Mouse (Mus musculus) splenic B cell, adult 2 months (primary cell): Measurements from ENCODE around the gene Mei1.

ENCODE experiments used
- DNase-seq: peaks from one replicate; pipeline ENCODE4 v3.0.0-alpha.2; 2011; ENCODE audit warnings: low read depth, low spot score
- H3K27me3 ChIP-seq: 2 replicates; pipeline ENCODE4 v1.6.1; 2012; ENCODE audit warnings: mild to moderate bottlenecking, low read length, moderate library complexity, mixed read lengths; ENCODE audit not compliant: control insufficient read depth, poor library complexity, insufficient read depth, severe bottlenecking
- H3K36me3 ChIP-seq: 2 replicates; pipeline ENCODE4 v1.6.1; 2012; ENCODE audit warnings: mild to moderate bottlenecking, low read length, moderate library complexity, mixed read lengths; ENCODE audit not compliant: control insufficient read depth, poor library complexity, insufficient read depth, severe bottlenecking

The Mei1 gene

GRCm38 (mm10) chr15:82152435-82152834, 82.6 kb downstream of the Mei1 start:
- Histone ChIP-seq H3K36me3 (no peaks in the 10 kb centered on the region), H3K27me3 (no peaks in the 10 kb centered on the region)
- DNase-seq = no peak

DNA sequence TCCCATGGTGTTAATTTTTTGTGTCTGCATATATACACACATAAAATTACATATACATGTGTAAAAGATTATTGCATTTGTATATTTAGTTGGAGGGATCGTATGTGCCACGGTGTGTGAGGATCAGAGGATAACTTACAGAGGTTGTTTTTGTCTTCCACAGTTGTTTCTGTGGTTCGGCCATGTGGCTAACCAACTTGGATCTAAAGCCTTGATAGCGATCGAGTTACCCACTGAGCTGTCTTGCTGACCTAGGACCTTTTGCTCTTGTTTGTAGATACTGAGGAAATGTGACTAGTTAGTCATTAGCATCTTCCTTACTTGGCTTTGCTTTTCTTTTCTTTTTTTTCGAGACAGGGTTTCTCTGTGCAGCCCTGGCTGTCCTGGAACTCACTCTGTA, 86.5 kb downstream of the Mei1 start:
- H3K36me3 ChIP-seq = no peaks in the 10 kb centered on the region; the same call in 1 of the 2 replicates
- H3K27me3 ChIP-seq = no peaks in the 10 kb centered on the region
- DNase-seq = no peak

DNA sequence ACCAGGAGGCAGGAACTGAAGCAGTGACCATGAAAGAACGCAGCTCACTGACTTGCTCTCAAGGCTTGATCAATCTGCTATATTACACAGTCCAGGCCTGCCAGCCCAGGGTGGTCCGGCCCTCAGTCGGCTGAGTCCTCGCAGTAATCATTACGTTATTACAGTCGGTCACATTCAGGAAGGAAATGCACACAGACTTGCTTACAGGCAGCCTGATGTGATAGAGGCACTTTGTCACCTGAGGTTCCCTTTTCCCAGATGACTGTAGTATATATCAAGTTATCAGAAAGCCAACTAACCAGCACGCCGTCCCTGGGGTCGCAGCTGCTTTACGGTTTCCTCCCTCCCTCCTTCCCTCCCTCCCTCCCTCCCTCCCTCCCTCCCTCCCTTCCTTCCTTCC, 87.1 kb downstream of the Mei1 start:
- Histone ChIP-seq H3K36me3 (no peaks in the 10 kb centered on the region; the same call in 1 of the 2 replicates), H3K27me3 (no peaks in the 10 kb centered on the region)
- DNase-seq = peak; percentile 65

GRCm38 (mm10) chr15:82158243-82159035, 88.6 kb downstream of the Mei1 start:
- no peak for DNase-seq
- H3K36me3 ChIP-seq = no peaks in the 10 kb centered on the region; the same call in 1 of the 2 replicates
- no peaks in the 10 kb centered on the region for H3K27me3 ChIP-seq

DNA sequence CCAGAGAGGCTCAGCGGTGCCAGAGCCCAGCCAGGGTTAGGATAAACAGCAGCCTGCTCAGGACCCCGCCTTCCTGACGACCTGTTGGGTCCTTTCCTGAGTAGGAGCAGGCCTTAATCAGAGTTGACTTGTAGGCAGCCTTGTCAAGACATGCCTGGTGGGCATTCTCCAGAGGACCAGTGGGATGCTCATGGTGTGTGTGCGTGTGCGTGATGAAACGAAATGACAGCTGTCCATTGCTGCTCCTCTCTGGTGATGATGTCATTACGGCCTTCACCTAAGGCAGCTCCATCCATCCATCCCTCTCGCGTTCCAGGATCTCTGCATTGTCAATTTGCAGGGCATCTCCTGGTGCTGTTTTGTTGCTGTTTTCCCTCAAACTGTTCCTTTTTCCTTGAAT, 89.7 kb downstream of the Mei1 start:
- DNase-seq = no peak
- H3K27me3 ChIP-seq = no peaks in the 10 kb centered on the region
- no peaks in the 10 kb centered on the region; the same call in 1 of the 2 replicates for H3K36me3 ChIP-seq

- peak; percentile 13 for DNase-seq
- H3K36me3 ChIP-seq = no peaks in the 10 kb centered on the region; the same call in 1 of the 2 replicates
- no peaks in the 10 kb centered on the region for H3K27me3 ChIP-seq
These were observed 91.2 kb downstream of the Mei1 start for GRCm38 (mm10) chr15:82160731-82161640.

GRCm38 (mm10) chr15:82161965-82162600, 92.3 kb downstream of the Mei1 start:
- H3K27me3 ChIP-seq = no peaks in the 10 kb centered on the region
- no peaks in the 10 kb centered on the region; the same call in 1 of the 2 replicates for H3K36me3 ChIP-seq
- DNase-seq = no peak

DNA sequence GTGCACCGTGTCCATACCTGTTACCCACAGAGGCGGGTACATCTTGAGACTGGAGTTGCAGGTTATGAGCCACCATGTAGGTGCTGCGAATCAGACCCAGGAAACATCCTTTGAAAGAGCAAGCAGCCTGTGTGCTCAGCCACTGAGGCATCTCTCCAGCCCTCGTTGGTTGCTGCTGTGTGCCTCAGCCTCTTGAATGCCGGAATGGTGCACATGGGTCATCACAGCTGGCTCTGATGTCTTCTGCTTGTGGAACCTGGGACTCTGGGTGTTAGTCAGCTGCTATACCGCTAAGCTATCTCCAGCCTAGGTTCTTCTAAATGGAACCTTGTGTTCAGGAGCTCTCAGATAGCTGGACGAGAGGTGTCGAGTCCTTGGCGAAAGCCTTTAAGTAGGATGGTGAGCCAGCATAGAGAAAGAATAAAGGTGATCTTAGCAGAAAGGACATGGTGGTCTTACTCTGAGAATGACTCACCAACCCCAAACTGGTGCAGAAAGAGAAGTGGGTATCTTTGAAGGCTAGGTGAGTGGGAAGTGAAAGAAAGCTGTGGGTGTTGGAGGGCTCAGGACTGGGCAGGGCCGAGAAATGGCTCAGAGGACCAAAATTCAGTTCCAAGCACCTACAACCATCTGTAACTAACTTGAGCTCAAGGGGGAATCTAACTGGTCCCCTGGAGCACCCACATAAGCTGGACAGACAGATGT, 93.7 kb downstream of the Mei1 start:
- H3K36me3 ChIP-seq = no peaks in the 10 kb centered on the region; the same call in 1 of the 2 replicates
- DNase-seq = peak; percentile 80
- no peaks in the 10 kb centered on the region for H3K27me3 ChIP-seq

DNA sequence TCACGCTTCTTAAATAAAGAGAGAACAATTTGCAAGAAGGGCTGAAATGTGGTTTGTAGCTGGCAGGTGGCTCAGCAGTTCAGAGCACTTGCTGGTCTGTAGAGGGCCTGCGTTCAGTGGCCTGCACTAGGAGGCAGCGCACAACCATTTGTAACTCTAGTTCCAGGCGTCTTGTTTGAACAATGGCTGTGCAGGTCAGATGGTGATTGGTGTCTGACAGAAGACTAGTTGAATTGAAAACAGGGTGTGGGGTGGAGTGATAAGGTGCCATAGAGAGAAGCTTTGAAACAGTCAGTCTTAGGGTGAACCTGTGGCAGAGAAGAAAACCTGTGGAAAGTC, 94.2 kb downstream of the Mei1 start:
- no peak for DNase-seq
- Histone ChIP-seq H3K27me3 (no peaks in the 10 kb centered on the region), H3K36me3 (no peaks in the 10 kb centered on the region; the same call in 1 of the 2 replicates)

- H3K27me3 ChIP-seq = no peaks in the 10 kb centered on the region
- H3K36me3 ChIP-seq = no peaks in the 10 kb centered on the region; the same call in 1 of the 2 replicates
- peak; percentile 12 for DNase-seq
These were observed 94.7 kb downstream of the Mei1 start for GRCm38 (mm10) chr15:82164496-82164895.

DNA sequence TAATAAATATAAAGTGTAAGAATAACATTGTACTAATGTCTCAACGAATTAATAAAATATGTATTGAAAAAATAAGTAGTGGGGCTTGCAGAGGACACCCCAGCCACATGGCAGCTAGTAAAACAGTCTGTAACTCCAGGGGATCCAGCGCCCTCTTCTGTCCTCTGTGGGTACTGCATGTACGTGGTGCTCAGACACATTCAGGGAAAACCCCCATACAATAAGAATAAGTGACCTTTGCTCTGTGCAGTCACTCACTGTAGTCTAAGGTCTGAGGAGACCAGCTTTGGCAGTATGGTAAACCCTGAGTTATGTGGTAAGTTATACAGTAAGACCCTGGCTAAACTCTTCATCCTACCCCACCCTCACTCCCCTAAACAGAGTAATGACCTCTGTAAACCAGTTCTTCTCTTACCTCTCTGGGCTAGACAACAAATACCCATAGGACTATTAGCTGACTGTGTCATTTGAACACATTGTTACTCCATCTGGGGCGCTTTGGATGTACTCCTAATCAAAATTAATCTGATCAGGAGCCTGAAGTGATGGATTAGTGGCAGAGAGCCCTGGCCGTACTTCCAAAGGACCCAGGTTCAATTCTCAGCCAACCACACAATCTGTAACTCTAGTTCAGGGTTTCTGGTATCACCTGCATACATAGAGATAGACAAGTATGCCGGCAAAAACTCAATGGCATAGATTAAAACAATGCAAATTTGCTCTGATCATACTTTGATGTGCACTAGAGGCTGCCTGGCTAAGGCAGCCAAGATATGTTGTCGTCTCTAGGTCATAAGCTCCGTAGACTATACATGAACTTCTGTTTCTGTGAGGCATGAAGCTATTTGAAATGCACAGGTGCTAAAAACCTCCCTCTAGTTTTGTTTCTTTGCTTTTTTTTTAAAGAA, 95.8 kb downstream of the Mei1 start:
- DNase-seq = peak; percentile 93
- H3K36me3 ChIP-seq = peaks cover 4% of the 10 kb centered on the region
- no peaks in the 10 kb centered on the region for H3K27me3 ChIP-seq

DNA sequence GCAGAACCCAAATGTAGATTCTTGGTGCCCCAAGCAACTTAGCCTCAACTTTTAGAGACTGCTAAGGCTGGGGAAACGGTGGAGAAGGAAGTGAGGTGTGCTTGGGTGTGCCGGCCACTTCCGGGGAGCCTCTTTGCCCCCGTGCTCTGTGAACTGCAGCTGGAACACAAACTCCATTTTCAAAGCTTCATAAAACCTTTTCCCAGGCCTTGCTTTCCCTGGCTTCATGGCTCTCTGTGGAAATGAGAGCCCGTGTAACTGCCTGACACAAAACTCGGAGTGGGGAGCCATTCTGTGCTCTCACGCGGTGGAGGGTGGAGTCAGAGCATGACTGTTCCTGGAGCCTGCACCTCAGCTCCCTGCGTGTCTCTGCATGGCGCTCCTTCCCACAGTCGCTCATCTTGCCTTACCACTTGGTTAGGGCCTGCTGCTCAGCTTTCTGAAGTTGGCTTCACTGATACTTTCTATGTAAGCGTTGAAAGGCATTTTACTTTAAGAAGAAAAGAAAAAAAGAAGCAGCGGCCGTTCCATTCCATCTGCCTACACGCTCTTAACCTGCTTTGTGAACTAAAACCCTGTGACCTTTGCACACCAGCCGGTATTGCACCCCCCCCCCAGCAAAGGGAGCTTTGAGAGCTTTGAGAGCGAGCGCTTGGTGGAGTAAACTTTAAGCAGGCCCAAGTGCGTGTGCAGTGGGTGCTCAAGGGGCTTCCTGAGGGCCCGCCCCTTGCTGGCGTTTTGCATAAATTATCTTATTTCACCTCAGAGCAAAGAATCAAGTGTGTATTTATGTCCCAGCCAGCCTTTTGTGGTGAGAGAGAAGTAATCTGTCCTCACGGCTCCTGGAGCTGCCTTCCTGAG, 96.7 kb downstream of the Mei1 start:
- H3K27me3 ChIP-seq = no peaks in the 10 kb centered on the region
- H3K36me3 ChIP-seq = peaks cover 7% of the 10 kb centered on the region
- DNase-seq = peak; percentile 79
